Mouse (Mus musculus): ENCODE results near the gene Polrmt.

- TF ChIP-seq GATA1 (IDR thresholded peaks at IDR 0.05; ENCODE audit: borderline replicate concordance, low read length) (no peak), TAL1 (conservative IDR thresholded peaks at IDR 0.05; ENCODE audit: low read depth, low read length) (no peak), CTCF (IDR thresholded peaks at IDR 0.05; ENCODE audit: low read depth, low read length) (no peak)
Observed at GRCm38 (mm10) chr10:79743161-79743560, 3.2 kb downstream of the Polrmt start.
